Mouse (Mus musculus) limb, embryonic 12.5 days (tissue): Measurements from ENCODE around the gene Gm20388. TPM values are rescaled to one million over a fixed set of nuclear protein-coding genes. Genes with fewer than 3 reads are reported as not detected.
A peak's percentile ranks its signal among the peaks of the same experiment; 100 is the strongest.

Experiments
- ATAC-seq: fragments of 200-750 bp; cut with Nextera tagmentation; 2 replicates; pipeline ENCODE4 v1.8.0; 2017; ENCODE audit warnings: low read depth, moderate TSS enrichment; ENCODE audit not compliant: insufficient number of reproducible peaks, insufficient read depth, low FRiP score, low TSS enrichment
- H3K27ac ChIP-seq: fragments of 300-500 bp; sonication (generic); 2 replicates; pipeline ENCODE4 v1.5.1; 2016; ENCODE audit warnings: mild to moderate bottlenecking, moderate library complexity
- H3K27me3 ChIP-seq: fragments of 300-500 bp; sonication (generic); 2 replicates; pipeline ENCODE4 v1.6.1; 2016; ENCODE audit warnings: mild to moderate bottlenecking, moderate library complexity
- H3K36me3 ChIP-seq: fragments of 300-500 bp; sonication (generic); 2 replicates; pipeline ENCODE4 v1.6.1; 2016; ENCODE audit warnings: mild to moderate bottlenecking, moderate library complexity
- H3K4me1 ChIP-seq: fragments of 300-500 bp; sonication (generic); replicated peaks from 2 replicates; pipeline ENCODE4 v1.6.1; 2016
- H3K4me2 ChIP-seq: fragments of 300-500 bp; sonication (generic); 2 replicates; pipeline ENCODE4 v1.6.1; 2016; ENCODE audit warnings: mild to moderate bottlenecking, moderate library complexity
- H3K4me3 ChIP-seq: fragments of 300-500 bp; sonication (generic); replicated peaks from 2 replicates; pipeline ENCODE4 v1.5.1; 2016; ENCODE audit warnings: mild to moderate bottlenecking
- H3K9ac ChIP-seq: fragments of 300-500 bp; sonication (generic); replicated peaks from 2 replicates; pipeline ENCODE4 v1.6.1; 2016; ENCODE audit warnings: mild to moderate bottlenecking, moderate library complexity
- H3K9me3 ChIP-seq: fragments of 300-500 bp; sonication (generic); 2 replicates; pipeline ENCODE4 v1.6.1; 2016; ENCODE audit warnings: mild to moderate bottlenecking, moderate library complexity
- WGBS: fragments of 180-500 bp; shearing (Covaris S2); methylation state at CpG from one replicate; pipeline ENCODE4 v1.1.7; 2016; 5-methylcytosine and 5-hydroxymethylcytosine counted together
- polyA plus RNA-seq: library from polyadenylated mRNA; unstranded; fragments of >200 nt; fragmentation: Nextera tagmentation; extraction: Ambion mirVana; gene quantifications from 2 replicates; pipeline ENCODE4 v1.2.1, GENCODE M21; 2016

Gm20388 gene
- polyA plus RNA-seq, 1 experiment from 2014 or later, result not detected

- WGBS, result 86% methylated on average over 4 of the region's 4 CpGs
- Histone ChIP-seq H3K9me3 (no peaks in the 10 kb centered on the region), H3K4me2 (no peak overlapping the region), H3K36me3 (no peaks in the 10 kb centered on the region), H3K27ac (no peak overlapping the region), H3K4me1 (peaks cover 92% of the 10 kb centered on the region), H3K4me3 (no peak overlapping the region), H3K9ac (no peak overlapping the region), H3K27me3 (peaks cover 27% of the 10 kb centered on the region)
- no peak for ATAC-seq
These were observed 503.6 kb downstream of the Gm20388 start for GRCm38 (mm10) chr8:120414216-120414615.

GRCm38 (mm10) chr8:120415474-120415873, 504.8 kb downstream of the Gm20388 start:
- no peaks in the 10 kb centered on the region for H3K36me3 ChIP-seq
- H3K4me3 ChIP-seq, result no peak overlapping the region
- no peak for ATAC-seq
- 58% methylated on average over 9 of the region's 11 CpGs for WGBS
- H3K27me3 ChIP-seq, result peaks cover 29% of the 10 kb centered on the region
- peak overlapping the region; percentile 93; the same call in 1 of the 2 replicates for H3K27ac ChIP-seq
- no peaks in the 10 kb centered on the region for H3K9me3 ChIP-seq
- peaks cover 97% of the 10 kb centered on the region for H3K4me1 ChIP-seq
- no peak overlapping the region for H3K4me2 ChIP-seq
- H3K9ac ChIP-seq, result no peak overlapping the region

GRCm38 (mm10) chr8:120416173-120416521, 505.5 kb downstream of the Gm20388 start:
- Histone ChIP-seq H3K27ac (peak overlapping the region; percentile 93), H3K4me2 (peak overlapping the region; percentile 48), H3K4me1 (peaks cover 97% of the 10 kb centered on the region), H3K9me3 (no peaks in the 10 kb centered on the region), H3K27me3 (peaks cover 29% of the 10 kb centered on the region), H3K4me3 (0 out of 2 replicates have a peak overlapping the region, but pooled peaks have one; percentile 10), H3K9ac (peak overlapping the region; percentile 32; the same call in 1 of the 2 replicates), H3K36me3 (no peaks in the 10 kb centered on the region)
- peak; percentile 0; the same call in 1 of the 2 replicates for ATAC-seq
- 13% methylated on average over 8 of the region's 8 CpGs for WGBS

GRCm38 (mm10) chr8:120416522-120417394, 506.1 kb downstream of the Gm20388 start:
- peak overlapping the region; percentile 93 for H3K27ac ChIP-seq
- peaks cover 24% of the 10 kb centered on the region for H3K27me3 ChIP-seq
- peak overlapping the region; percentile 10 for H3K4me3 ChIP-seq
- ATAC-seq, result peak; percentile 56
- peaks cover 97% of the 10 kb centered on the region for H3K4me1 ChIP-seq
- peak overlapping the region; percentile 48 for H3K4me2 ChIP-seq
- 1% methylated on average over 33 of the region's 33 CpGs for WGBS
- no peaks in the 10 kb centered on the region for H3K36me3 ChIP-seq
- no peaks in the 10 kb centered on the region for H3K9me3 ChIP-seq
- H3K9ac ChIP-seq, result peak overlapping the region; percentile 32; the same call in 1 of the 2 replicates

GRCm38 (mm10) chr8:120418188-120418587, 507.5 kb downstream of the Gm20388 start:
- 46% methylated on average over 5 of the region's 5 CpGs for WGBS
- Histone ChIP-seq H3K9ac (no peak overlapping the region; the same call in 1 of the 2 replicates), H3K4me2 (no peak overlapping the region), H3K4me1 (peaks cover 96% of the 10 kb centered on the region), H3K9me3 (no peaks in the 10 kb centered on the region), H3K27ac (peak overlapping the region; percentile 93; the same call in 1 of the 2 replicates), H3K36me3 (no peaks in the 10 kb centered on the region), H3K27me3 (peaks cover 13% of the 10 kb centered on the region), H3K4me3 (no peak overlapping the region)
- ATAC-seq, result no peak

- H3K4me3 ChIP-seq, result no peak overlapping the region
- H3K4me1 ChIP-seq, result peaks cover 98% of the 10 kb centered on the region
- no peaks in the 10 kb centered on the region for H3K36me3 ChIP-seq
- H3K9ac ChIP-seq, result no peak overlapping the region
- 79% methylated on average over 9 of the region's 9 CpGs for WGBS
- no peaks in the 10 kb centered on the region for H3K9me3 ChIP-seq
- ATAC-seq, result no peak
- H3K27ac ChIP-seq, result no peak overlapping the region
- no peak overlapping the region for H3K4me2 ChIP-seq
- H3K27me3 ChIP-seq, result peaks cover 10% of the 10 kb centered on the region
These were observed 509.0 kb downstream of the Gm20388 start for GRCm38 (mm10) chr8:120419675-120420074.

- Histone ChIP-seq H3K4me3 (no peak overlapping the region), H3K27me3 (peaks cover 10% of the 10 kb centered on the region), H3K4me2 (no peak overlapping the region), H3K36me3 (no peaks in the 10 kb centered on the region), H3K9ac (no peak overlapping the region), H3K27ac (no peak overlapping the region), H3K9me3 (no peaks in the 10 kb centered on the region), H3K4me1 (peaks cover 98% of the 10 kb centered on the region)
- no peak for ATAC-seq
- WGBS, result 63% methylated on average over 5 of the region's 5 CpGs
These were observed 509.6 kb downstream of the Gm20388 start for GRCm38 (mm10) chr8:120420226-120420625.

GRCm38 (mm10) chr8:120421638-120422037, 511.0 kb downstream of the Gm20388 start:
- no peaks in the 10 kb centered on the region for H3K9me3 ChIP-seq
- WGBS, result 11% methylated on average over 9 of the region's 9 CpGs
- H3K4me2 ChIP-seq, result no peak overlapping the region
- ATAC-seq, result no peak
- no peaks in the 10 kb centered on the region for H3K36me3 ChIP-seq
- H3K27ac ChIP-seq, result no peak overlapping the region
- H3K4me3 ChIP-seq, result no peak overlapping the region
- H3K27me3 ChIP-seq, result peaks cover 8% of the 10 kb centered on the region
- H3K4me1 ChIP-seq, result peaks cover 98% of the 10 kb centered on the region
- no peak overlapping the region for H3K9ac ChIP-seq

GRCm38 (mm10) chr8:120422236-120422635, 511.6 kb downstream of the Gm20388 start:
- Histone ChIP-seq H3K27ac (no peak overlapping the region), H3K4me3 (no peak overlapping the region), H3K4me2 (no peak overlapping the region), H3K4me1 (peaks cover 98% of the 10 kb centered on the region), H3K9ac (no peak overlapping the region), H3K36me3 (no peaks in the 10 kb centered on the region), H3K9me3 (no peaks in the 10 kb centered on the region), H3K27me3 (peaks cover 8% of the 10 kb centered on the region)
- WGBS, result 83% methylated on average over 8 of the region's 8 CpGs
- no peak for ATAC-seq

- peaks cover 98% of the 10 kb centered on the region for H3K4me1 ChIP-seq
- H3K27me3 ChIP-seq, result peaks cover 8% of the 10 kb centered on the region
- H3K4me2 ChIP-seq, result no peak overlapping the region
- no peaks in the 10 kb centered on the region for H3K36me3 ChIP-seq
- peak overlapping the region; percentile 4; the same call in 1 of the 2 replicates for H3K27ac ChIP-seq
- 42% methylated on average over 7 of the region's 7 CpGs for WGBS
- no peak overlapping the region for H3K9ac ChIP-seq
- no peaks in the 10 kb centered on the region for H3K9me3 ChIP-seq
- no peak for ATAC-seq
- H3K4me3 ChIP-seq, result no peak overlapping the region
These were observed 512.9 kb downstream of the Gm20388 start for GRCm38 (mm10) chr8:120423576-120423975.

- Histone ChIP-seq H3K4me2 (peak overlapping the region; percentile 19; the same call in 1 of the 2 replicates), H3K4me1 (peaks cover 93% of the 10 kb centered on the region), H3K27ac (peak overlapping the region; percentile 85), H3K4me3 (no peak overlapping the region), H3K9me3 (no peaks in the 10 kb centered on the region), H3K27me3 (peaks cover 4% of the 10 kb centered on the region; the same call in 1 of the 2 replicates), H3K36me3 (no peaks in the 10 kb centered on the region), H3K9ac (peak overlapping the region; percentile 31; the same call in 1 of the 2 replicates)
- ATAC-seq, result no peak
- 21% methylated on average over 4 of the region's 4 CpGs for WGBS
These were observed 514.2 kb downstream of the Gm20388 start for GRCm38 (mm10) chr8:120424829-120425198.
